Mouse (Mus musculus): ENCODE results near the gene Usp32.

GRCm38 (mm10) chr11:84962536-84962935 is 177.4 kb downstream of the Usp32 start:
- TF ChIP-seq POLR2A (IDR thresholded peaks at IDR 0.05; ENCODE audit: low read depth, low read length) = no peak
- no peak for TF ChIP-seq CTCF (IDR thresholded peaks at IDR 0.05; ENCODE audit: extremely low read depth, insufficient read depth, insufficient read length, insufficient replicate concordance)
